Mouse (Mus musculus) olfactory bulb, adult 2 months (tissue): ENCODE measurements around the gene Polr1d.

Source experiments
- CTCF ChIP-seq: fragments of 200-500 bp; IDR thresholded peaks from 2 replicates; pipeline ENCODE4 v1.5.1; 2012; ENCODE audit warnings: low read depth, mild to moderate bottlenecking, low read length, moderate library complexity; ENCODE audit not compliant: insufficient read depth
- POLR2A ChIP-seq: fragments of 200-500 bp; IDR thresholded peaks from 2 replicates; pipeline ENCODE4 v1.6.1; 2012; ENCODE audit warnings: mild to moderate bottlenecking, low read depth, low read length, moderate library complexity; ENCODE audit not compliant: insufficient read depth

GRCm38 (mm10) chr5:147135089-147135446, 58.2 kb downstream of the Polr1d start:
- TF ChIP-seq CTCF = no peak
- no peak for TF ChIP-seq POLR2A
